Mouse (Mus musculus) thymus, adult 2 months (tissue): ENCODE data around the gene Hrk. TPM values are rescaled to one million over a fixed set of nuclear protein-coding genes. Genes with fewer than 3 reads are reported as not detected.
A peak's percentile ranks its signal among the peaks of the same experiment; 100 is the strongest.

Experiments used
- DNase-seq: peaks from one replicate; pipeline ENCODE4 v3.0.0; 2021
- H3K27ac ChIP-seq: fragments of 200-500 bp; 2 replicates; pipeline ENCODE4 v1.5.1; 2012; ENCODE audit warnings: low read length, control low read depth; ENCODE audit not compliant: control insufficient read depth, insufficient read depth
- H3K27me3 ChIP-seq: fragments of 200-500 bp; 2 replicates; pipeline ENCODE4 v1.6.1; 2012; ENCODE audit warnings: mild to moderate bottlenecking, low read length, moderate library complexity, mixed read lengths; ENCODE audit not compliant: control insufficient read depth, insufficient read depth
- H3K36me3 ChIP-seq: fragments of 200-500 bp; 2 replicates; pipeline ENCODE4 v1.6.1; 2012; ENCODE audit warnings: mild to moderate bottlenecking, low read length, moderate library complexity; ENCODE audit not compliant: control insufficient read depth, insufficient read depth
- H3K4me1 ChIP-seq: fragments of 200-500 bp; replicated peaks from 2 replicates; pipeline ENCODE4 v1.6.1; 2012; ENCODE audit warnings: low read length; ENCODE audit not compliant: control insufficient read depth, insufficient read depth
- H3K4me3 ChIP-seq: fragments of 200-500 bp; 2 replicates; pipeline ENCODE4 v1.5.1; 2012; ENCODE audit warnings: mild to moderate bottlenecking, low read length, control low read depth, moderate library complexity; ENCODE audit not compliant: control insufficient read depth, insufficient read depth
- CTCF ChIP-seq: fragments of 200-500 bp; IDR thresholded peaks from 2 replicates; pipeline ENCODE4 v1.5.1; 2012; ENCODE audit warnings: mild to moderate bottlenecking, control low read depth, low read length, moderate library complexity, borderline replicate concordance; ENCODE audit not compliant: control insufficient read depth, poor library complexity, insufficient read depth; ENCODE audit errors: extremely low read depth
- POLR2A ChIP-seq: fragments of 200-500 bp; IDR thresholded peaks from 2 replicates; pipeline ENCODE4 v1.6.1; 2012; ENCODE audit warnings: mild to moderate bottlenecking, low read length, control low read depth, moderate library complexity; ENCODE audit not compliant: control insufficient read depth, poor library complexity, insufficient read depth; ENCODE audit errors: extremely low read depth
- WGBS: fragments of 180-500 bp; shearing (Covaris S2); methylation state at CpG from one replicate; pipeline ENCODE4 v1.1.7; 2018; 5-methylcytosine and 5-hydroxymethylcytosine counted together
- polyA plus RNA-seq: library from polyadenylated mRNA; depleted of rRNA; stranded (reverse); fragments of >200 nt; gene quantifications from 2 replicates; pipeline ENCODE4 v1.2.3, GENCODE M21; 2012

The Hrk gene
- polyA plus RNA-seq, 1 experiment = 0.07 TPM

DNA sequence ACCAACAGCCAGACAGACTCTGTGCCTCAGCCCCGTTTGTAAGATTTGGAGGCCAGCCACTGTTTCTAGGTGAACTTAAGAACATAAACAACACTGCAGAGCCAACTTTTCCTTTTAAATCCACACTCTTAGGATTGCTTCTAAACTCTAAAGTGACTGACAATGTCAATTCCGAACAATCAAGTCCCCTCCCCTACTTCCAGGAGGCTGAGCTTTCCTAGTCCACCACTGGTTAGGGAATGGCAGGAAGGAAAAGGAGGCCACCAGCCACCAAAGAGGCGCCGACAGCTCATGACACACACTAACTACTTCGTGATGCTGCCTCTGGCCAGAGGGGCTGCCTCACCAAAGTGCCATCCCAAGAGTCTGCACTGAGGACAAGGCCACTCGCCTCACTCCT lies 19.7 kb upstream of the Hrk start:
- TF ChIP-seq CTCF (no peak), POLR2A (no peak)
- H3K27ac ChIP-seq = no peak overlapping the region
- WGBS = 90% methylated on average over 6 of the region's 6 CpGs
- no peaks in the 10 kb centered on the region for H3K27me3 ChIP-seq
- no peaks in the 10 kb centered on the region for H3K36me3 ChIP-seq
- no peaks in the 10 kb centered on the region for H3K4me1 ChIP-seq
- no peak for DNase-seq
- no peak overlapping the region for H3K4me3 ChIP-seq

DNA sequence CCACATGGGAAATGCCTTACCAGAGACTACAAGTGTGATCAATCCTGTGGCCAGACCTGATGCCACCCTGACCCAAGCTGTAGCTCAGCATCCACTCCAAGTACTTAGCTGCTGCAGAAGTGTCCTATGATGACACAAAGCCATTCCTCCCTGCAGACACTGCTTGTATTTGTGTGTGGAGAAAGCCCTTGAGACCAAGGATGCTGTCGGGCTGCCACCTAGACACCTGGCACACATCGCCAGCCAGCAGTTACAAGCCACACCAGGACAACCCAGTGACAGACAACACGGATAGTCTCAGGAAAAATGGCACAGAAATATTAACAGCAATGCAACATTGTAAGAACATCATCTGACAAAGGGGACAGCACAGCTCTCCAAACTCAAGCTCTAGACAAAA lies 19.0 kb upstream of the Hrk start:
- DNase-seq = no peak
- 97% methylated on average over 3 of the region's 3 CpGs for WGBS
- Histone ChIP-seq H3K27ac (no peak overlapping the region), H3K36me3 (no peaks in the 10 kb centered on the region), H3K27me3 (no peaks in the 10 kb centered on the region), H3K4me1 (no peaks in the 10 kb centered on the region), H3K4me3 (no peak overlapping the region)
- TF ChIP-seq POLR2A = no peak
- TF ChIP-seq CTCF = no peak

DNA sequence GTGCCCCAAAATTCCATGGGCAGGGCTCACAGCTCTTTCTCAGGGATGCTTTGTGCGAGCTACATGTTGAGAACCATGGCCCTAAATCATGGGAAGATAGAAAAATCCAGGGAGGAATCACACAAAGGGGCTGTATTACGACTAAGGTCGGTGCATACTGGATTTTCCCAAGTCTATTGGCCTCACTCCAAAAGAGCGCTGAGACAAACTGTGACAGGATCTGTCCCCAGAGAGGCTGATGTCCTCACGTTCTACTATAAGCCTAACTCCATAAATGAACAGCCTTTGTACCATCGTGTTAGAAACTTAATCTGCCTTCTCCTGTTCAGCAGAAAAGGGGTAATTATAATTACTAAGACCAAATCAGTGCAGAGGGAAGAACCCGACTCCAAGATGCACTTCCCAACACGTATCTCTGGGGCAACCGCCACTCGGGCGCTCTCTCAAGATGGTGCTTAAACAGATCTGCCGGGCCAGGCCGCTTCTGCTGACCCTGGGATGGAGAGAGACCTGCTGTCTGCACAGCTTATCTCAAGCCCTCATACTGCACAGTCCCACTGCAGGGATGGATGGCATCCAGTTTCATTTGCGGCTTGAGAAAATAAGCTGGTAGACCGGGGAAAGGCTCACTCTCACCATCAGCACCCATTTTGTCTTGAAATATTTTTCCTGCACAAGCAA lies 18.3 kb upstream of the Hrk start:
- H3K27ac ChIP-seq = no peak overlapping the region
- no peaks in the 10 kb centered on the region for H3K4me1 ChIP-seq
- WGBS = 93% methylated on average over 15 of the region's 15 CpGs
- no peaks in the 10 kb centered on the region for H3K27me3 ChIP-seq
- no peak for DNase-seq
- H3K4me3 ChIP-seq = no peak overlapping the region
- no peak for TF ChIP-seq POLR2A
- no peak for TF ChIP-seq CTCF
- no peaks in the 10 kb centered on the region for H3K36me3 ChIP-seq

DNA sequence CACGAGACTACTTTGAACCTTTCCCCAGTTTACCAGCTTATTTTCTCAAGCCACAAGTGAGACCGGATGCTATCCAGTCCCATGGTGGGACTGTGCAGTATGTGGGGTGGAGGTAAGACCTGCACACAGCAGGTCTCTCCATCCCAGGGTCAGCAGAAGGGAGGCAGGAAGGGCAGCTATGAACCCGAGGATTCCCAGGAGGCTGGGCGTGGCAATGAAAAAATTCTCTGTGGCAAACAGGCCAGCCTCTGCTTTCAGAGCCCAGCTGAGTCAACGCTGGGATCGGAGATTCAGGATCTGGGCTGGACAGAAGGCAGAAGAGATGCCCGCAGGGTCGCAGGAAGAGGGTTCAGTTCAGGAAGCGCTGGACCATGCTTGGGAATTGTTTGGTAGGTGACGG lies 17.2 kb upstream of the Hrk start:
- Histone ChIP-seq H3K4me1 (peaks cover 4% of the 10 kb centered on the region), H3K36me3 (no peaks in the 10 kb centered on the region), H3K27me3 (no peaks in the 10 kb centered on the region), H3K27ac (no peak overlapping the region), H3K4me3 (no peak overlapping the region)
- DNase-seq = no peak
- TF ChIP-seq POLR2A (no peak), CTCF (no peak)
- WGBS = 95% methylated on average over 10 of the region's 10 CpGs

DNA sequence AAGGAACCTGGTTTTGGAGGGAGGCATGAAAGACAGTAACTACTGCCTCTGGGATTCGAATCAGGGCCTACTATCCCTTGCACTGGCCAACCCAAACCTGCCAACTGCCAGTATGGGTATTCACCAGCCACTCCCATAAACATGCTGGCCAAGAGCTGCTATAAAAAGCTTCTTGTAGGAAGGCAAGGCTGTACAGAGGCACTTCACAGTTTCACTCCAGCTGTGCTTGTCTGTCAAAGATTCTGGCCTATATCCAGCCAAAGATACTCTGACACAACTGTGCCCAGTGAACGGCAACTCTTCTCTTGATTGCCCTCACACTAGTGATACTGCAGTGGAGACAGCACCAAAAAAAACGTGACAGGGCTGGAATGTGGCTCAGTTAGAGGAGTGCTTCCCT lies 14.7 kb upstream of the Hrk start:
- no peak for DNase-seq
- Histone ChIP-seq H3K4me1 (peaks cover 17% of the 10 kb centered on the region), H3K4me3 (no peak overlapping the region), H3K27me3 (no peaks in the 10 kb centered on the region; the same call in 1 of the 2 replicates), H3K36me3 (no peaks in the 10 kb centered on the region), H3K27ac (no peak overlapping the region)
- TF ChIP-seq CTCF (no peak), POLR2A (no peak)
- 91% methylated on average over 3 of the region's 3 CpGs for WGBS

DNA sequence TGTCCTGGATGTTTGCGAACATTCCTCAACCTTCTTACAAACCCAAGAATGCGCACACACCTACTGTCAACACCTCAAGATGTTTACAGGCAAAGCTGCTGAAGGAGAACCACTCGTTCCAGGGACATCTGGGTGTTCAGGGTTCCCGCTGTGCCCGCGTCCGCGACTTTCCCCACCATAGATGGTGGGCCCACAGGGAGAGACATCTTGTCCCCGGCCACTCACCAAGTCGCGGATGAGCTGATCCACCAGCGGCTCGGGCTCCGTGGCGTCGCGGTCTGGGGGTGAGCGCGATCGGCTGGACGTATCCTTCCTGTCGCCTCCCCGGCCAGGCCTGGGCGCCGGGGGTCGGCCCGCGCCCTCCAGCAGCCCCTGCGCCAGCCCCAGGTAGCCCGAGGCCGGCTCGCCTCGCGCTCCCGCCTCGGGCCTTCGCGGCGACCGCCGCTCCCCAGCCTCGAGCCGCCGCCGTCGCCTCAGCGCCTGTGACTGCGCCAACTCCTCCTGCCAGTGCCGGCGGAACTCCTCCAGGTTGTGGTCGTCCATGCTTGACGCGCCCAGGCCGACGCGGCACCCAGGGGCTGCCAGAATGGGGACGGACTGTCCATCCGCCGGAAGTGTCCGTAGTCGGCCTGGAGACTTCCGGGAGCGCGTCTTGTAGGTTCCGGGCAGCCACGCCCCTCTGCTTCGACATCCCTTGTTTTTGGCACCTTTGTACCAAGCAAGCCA lies 9.4 kb upstream of the Hrk start, which contains the start of gene Fbxw8:
Fbxw8 (minus strand) TSS at position 626 of the 726 bp plus-strand sequence.
- H3K4me3 ChIP-seq = peak within 1 kb of the TSS; percentile 74
- no peaks in the 10 kb centered on the region for H3K36me3 ChIP-seq
- TF ChIP-seq CTCF (no peak), POLR2A (no peak)
- DNase-seq = peak; percentile 23
- H3K27me3 ChIP-seq = no peaks in the 10 kb centered on the region; the same call in 1 of the 2 replicates
- 2% methylated on average over 65 of the region's 67 CpGs for WGBS
- no peak within 1 kb of the TSS for H3K27ac ChIP-seq
- peaks cover 27% of the 10 kb centered on the region for H3K4me1 ChIP-seq
